Mouse (Mus musculus): ENCODE results near the gene Ngp.

DNA sequence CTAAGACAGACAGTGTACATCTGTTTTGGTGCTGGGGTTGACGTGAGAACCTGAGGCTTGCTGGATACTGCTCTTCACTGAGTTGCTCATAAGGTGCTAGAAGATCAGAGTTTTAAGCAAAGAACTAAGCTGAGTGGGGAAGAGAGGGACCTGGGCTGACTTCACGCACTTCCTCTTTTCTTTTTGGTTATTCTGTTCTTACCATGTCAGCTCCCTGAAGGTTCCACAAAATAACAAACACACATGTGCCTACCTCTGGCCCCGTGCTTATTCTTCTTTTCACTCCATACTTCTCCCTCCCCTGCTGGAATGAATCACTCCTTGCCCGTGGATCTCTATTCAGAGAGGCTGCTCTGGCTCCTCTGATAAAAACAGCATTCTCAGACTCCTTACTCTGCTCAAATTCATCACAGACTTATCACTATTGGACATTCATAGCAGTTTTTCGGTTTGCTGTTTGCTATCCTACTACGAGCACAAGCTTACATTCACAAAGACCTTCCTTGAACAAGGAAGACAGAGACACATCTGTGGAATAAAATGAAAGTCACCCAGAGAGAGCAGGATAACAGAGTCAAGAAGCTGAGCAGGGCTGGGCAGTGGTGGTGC, 44.5 kb downstream of the Ngp start:
- TF ChIP-seq POLR2A (IDR thresholded peaks at IDR 0.05; ENCODE audit: low read depth, low read length) = no peak
- no peak for TF ChIP-seq CTCF (IDR thresholded peaks at IDR 0.05; ENCODE audit: borderline replicate concordance, insufficient read depth, low read length)

Measured in embryonic fibroblast, embryonic 13.5 days (primary cell).